Mouse (Mus musculus) cerebellum, adult 2 months (tissue): ENCODE results near the gene Slc13a2.

ENCODE experiments used
- CTCF ChIP-seq: fragments of 200-500 bp; IDR thresholded peaks from 2 replicates; pipeline ENCODE4 v1.5.1; 2011; ENCODE audit warnings: low read depth, mild to moderate bottlenecking, control low read depth, low read length, moderate library complexity, borderline replicate concordance; ENCODE audit not compliant: insufficient read depth
- POLR2A ChIP-seq: fragments of 200-500 bp; IDR thresholded peaks from 2 replicates; pipeline ENCODE4 v1.6.1; 2011; ENCODE audit warnings: low read length, control low read depth, borderline replicate concordance; ENCODE audit not compliant: insufficient read depth

DNA sequence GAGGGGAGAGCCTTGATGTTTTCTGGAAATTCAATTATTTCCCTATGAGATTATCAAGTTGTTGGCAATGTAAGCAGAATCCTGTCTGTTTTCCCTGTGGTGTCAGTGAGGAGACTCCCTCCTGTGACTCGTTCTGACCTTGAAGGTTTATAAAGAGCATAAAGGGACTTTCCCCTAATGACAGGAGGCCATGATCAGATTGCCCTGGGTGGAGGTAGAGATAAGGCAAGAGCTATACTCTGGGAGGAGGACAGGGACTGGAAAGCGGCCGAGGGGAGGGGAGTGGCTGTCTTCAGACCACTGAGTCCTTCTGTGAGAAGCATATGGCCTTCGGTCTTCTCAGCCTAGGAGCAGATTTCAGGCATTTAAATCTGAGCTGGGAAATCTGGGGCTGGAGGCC is 12.0 kb upstream of the Slc13a2 start:
- TF ChIP-seq POLR2A: no peak
- no peak for TF ChIP-seq CTCF
